Mouse (Mus musculus) liver, postnatal 0 days (tissue): ENCODE data around the gene Leo1. TPM values are rescaled to one million over a fixed set of nuclear protein-coding genes. Genes with fewer than 3 reads are reported as not detected.

ENCODE experiments used
- ATAC-seq: fragments of 200-750 bp; cut with Nextera tagmentation; 2 replicates; pipeline ENCODE4 v1.8.0; 2017; ENCODE audit warnings: mild to moderate bottlenecking, moderate library complexity
- DNase-seq: peaks from one replicate; pipeline ENCODE4 v3.0.0-alpha.2; 2016
- H3K27ac ChIP-seq: fragments of 300-500 bp; sonication (generic); 2 replicates; pipeline ENCODE4 v1.5.1; 2014; ENCODE audit warnings: antibody characterized with exemption, moderate library complexity, mild to moderate bottlenecking, low read depth
- H3K27me3 ChIP-seq: fragments of 300-500 bp; sonication (generic); 2 replicates; pipeline ENCODE4 v1.6.1; 2014; ENCODE audit warnings: low read length, control low read depth, mixed read lengths; ENCODE audit not compliant: insufficient read depth
- H3K36me3 ChIP-seq: fragments of 300-500 bp; sonication (generic); replicated peaks from 2 replicates; pipeline ENCODE4 v1.6.1; 2014; ENCODE audit warnings: mild to moderate bottlenecking, control low read depth, low read length, moderate library complexity, mixed read lengths; ENCODE audit not compliant: insufficient read depth
- H3K4me1 ChIP-seq: fragments of 300-500 bp; sonication (generic); 2 replicates; pipeline ENCODE4 v1.6.1; 2014; ENCODE audit warnings: antibody characterized with exemption, mild to moderate bottlenecking, control low read depth; ENCODE audit not compliant: insufficient read depth
- H3K4me2 ChIP-seq: fragments of 300-500 bp; sonication (generic); 2 replicates; pipeline ENCODE4 v1.6.1; 2014; ENCODE audit warnings: low read depth, mild to moderate bottlenecking, low read length, moderate library complexity, mixed read lengths
- H3K4me3 ChIP-seq: fragments of 300-500 bp; sonication (generic); 2 replicates; pipeline ENCODE4 v1.5.1; 2014; ENCODE audit warnings: low read depth, low read length
- H3K9ac ChIP-seq: fragments of 300-500 bp; sonication (generic); replicated peaks from 2 replicates; pipeline ENCODE4 v1.6.1; 2014; ENCODE audit warnings: mild to moderate bottlenecking, moderate library complexity
- H3K9me3 ChIP-seq: fragments of 300-500 bp; sonication (generic); 2 replicates; pipeline ENCODE4 v1.6.1; 2016; ENCODE audit warnings: mild to moderate bottlenecking, control low read depth, low read length, mixed read lengths
- CTCF ChIP-seq: sonication (generic); IDR thresholded peaks from 2 replicates; pipeline ENCODE4 v1.5.1; 2016; ENCODE audit warnings: antibody characterized with exemption, low read depth
- EP300 ChIP-seq: IDR thresholded peaks from 2 replicates; pipeline ENCODE4 v1.6.1; 2016; ENCODE audit warnings: antibody characterized with exemption, low read depth, mild to moderate bottlenecking
- whole genome bisulfite sequencing: fragments of 180-500 bp; shearing (Covaris S2); extraction: QIAGEN DNeasy Blood & Tissue Kit; methylation state at CpG from one replicate; pipeline ENCODE4 v1.1.7; 2014; ENCODE audit not compliant: insufficient replicate concordance; 5-methylcytosine and 5-hydroxymethylcytosine counted together
- polyA plus RNA-seq: library from polyadenylated mRNA; unstranded; fragments of >200 nt; fragmentation: Nextera tagmentation; extraction: Ambion mirVana; gene quantifications from 2 replicates; pipeline ENCODE4 v1.2.1, GENCODE M21; 2015

The Leo1 gene
- polyA plus RNA-seq, 1 experiment from 2014 or later: 11.3 TPM

DNA sequence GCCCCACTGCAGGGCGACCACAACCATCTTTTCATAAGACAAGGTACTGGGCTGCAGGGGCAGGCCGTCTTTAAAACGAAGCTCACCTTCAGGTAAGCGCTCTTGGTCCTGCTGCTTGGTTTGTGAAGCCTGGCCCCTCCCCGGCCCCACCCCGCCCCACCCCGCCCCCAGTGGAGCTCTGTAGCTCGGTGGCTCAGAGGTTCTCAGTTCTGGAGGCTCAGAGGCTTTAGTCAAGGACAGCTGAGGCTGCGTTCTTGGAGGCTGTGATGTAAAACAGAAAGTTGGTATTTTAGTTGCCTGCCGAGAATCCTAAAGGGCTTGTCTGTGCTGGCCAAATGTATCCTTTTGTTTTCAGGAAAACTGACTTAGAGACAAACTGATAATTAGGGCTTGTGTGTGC, 14.4 kb downstream of the Leo1 start:
- Histone ChIP-seq H3K4me2 (no peak overlapping the region), H3K27ac (no peak overlapping the region), H3K36me3 (peaks cover 72% of the 10 kb centered on the region), H3K4me1 (no peaks in the 10 kb centered on the region), H3K27me3 (no peaks in the 10 kb centered on the region), H3K9me3 (no peaks in the 10 kb centered on the region), H3K9ac (no peak overlapping the region), H3K4me3 (no peak overlapping the region)
- TF ChIP-seq EP300: no peak
- TF ChIP-seq CTCF: no peak
- ATAC-seq (no peak), DNase-seq (no peak)
- 81% methylated on average over 10 of the region's 10 CpGs for WGBS

DNA sequence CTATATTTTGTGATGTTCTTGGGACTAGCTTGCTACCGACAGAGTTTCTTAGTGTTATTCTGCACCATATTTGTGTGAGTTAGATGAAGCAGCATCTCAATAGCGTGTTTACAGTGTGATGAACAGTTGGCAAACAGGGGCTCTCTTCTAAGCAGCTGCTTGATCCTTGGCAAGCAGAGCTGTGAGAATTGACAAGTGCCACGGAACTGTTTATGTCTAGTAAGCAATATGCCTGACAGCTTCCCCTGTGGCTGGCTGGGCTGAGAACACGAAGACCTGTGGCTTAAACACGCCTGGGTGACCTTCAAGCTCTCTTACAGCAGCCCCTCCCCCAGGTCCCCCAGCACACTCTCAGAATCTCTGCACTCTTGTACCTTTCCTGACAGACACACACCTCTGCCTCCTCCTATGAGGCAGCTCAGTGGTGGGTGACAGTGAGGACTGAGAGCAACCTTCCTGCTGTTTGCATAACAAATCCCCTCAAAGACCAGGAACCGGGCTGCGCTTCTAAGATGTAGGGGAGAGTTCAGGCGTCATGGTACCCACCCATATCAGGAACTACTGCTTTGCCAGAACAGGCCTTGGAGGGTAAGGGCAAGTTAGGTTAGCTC, 21.8 kb downstream of the Leo1 start:
- WGBS: 86% methylated on average over 8 of the region's 8 CpGs
- Histone ChIP-seq H3K4me3 (no peak overlapping the region), H3K36me3 (peaks cover 61% of the 10 kb centered on the region), H3K27ac (no peak overlapping the region), H3K9me3 (no peaks in the 10 kb centered on the region), H3K9ac (no peak overlapping the region), H3K4me2 (no peak overlapping the region), H3K4me1 (no peaks in the 10 kb centered on the region), H3K27me3 (no peaks in the 10 kb centered on the region)
- no peak for TF ChIP-seq CTCF
- no peak for TF ChIP-seq EP300
- ATAC-seq (no peak), DNase-seq (no peak)

DNA sequence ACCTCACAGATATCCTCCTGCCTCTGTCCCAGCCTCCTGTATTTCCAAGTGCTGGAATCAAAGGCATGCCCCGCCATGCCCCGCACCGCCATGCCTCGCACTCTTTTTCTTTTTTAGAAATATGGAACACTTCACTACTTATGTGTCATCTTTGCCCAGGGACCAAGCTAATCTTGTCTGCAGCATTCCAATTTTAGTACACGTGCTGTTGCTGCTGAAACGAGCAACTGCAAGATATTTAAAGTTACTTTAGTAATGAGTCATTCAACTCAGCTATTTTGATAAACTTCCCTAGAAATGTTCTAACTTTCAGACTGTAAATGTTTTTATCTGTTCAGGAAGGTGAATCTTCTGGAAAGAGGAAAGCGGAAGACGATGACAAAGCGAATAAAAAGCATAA, 24.5 kb downstream of the Leo1 start:
- Histone ChIP-seq H3K9ac (no peak overlapping the region), H3K36me3 (peaks cover 40% of the 10 kb centered on the region), H3K9me3 (no peaks in the 10 kb centered on the region), H3K4me1 (no peaks in the 10 kb centered on the region), H3K4me2 (no peak overlapping the region), H3K4me3 (no peak overlapping the region), H3K27ac (no peak overlapping the region), H3K27me3 (no peaks in the 10 kb centered on the region)
- no peak for ATAC-seq
- no peak for DNase-seq
- WGBS: 79% methylated on average over 9 of the region's 9 CpGs
- TF ChIP-seq EP300: no peak
- TF ChIP-seq CTCF: no peak

DNA sequence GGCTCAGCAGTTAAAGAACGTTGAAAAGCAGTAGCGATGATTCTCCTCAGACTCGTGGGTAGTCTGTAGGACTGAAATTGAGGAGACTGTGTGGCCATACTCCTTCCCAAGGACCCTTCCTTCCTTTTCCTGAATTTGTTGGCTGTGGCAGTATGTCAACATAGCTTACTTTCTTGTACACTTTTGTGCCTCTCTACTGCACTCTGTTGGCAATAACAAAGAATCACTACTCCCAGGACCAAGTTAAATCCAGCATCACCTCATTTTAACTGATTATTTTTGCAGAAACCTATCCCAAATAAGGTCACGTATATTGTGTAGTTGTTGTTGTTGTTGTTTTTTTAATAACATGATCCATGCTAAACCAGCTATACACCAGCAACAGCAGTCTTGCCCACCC, 25.3 kb downstream of the Leo1 start:
- H3K4me2 ChIP-seq: no peak overlapping the region
- H3K9ac ChIP-seq: no peak overlapping the region
- no peak overlapping the region for H3K27ac ChIP-seq
- no peaks in the 10 kb centered on the region for H3K27me3 ChIP-seq
- H3K4me3 ChIP-seq: no peak overlapping the region
- H3K9me3 ChIP-seq: no peaks in the 10 kb centered on the region
- H3K36me3 ChIP-seq: peaks cover 32% of the 10 kb centered on the region
- H3K4me1 ChIP-seq: no peaks in the 10 kb centered on the region
- ATAC-seq: no peak
- 77% methylated on average over 4 of the region's 4 CpGs for WGBS
- no peak for DNase-seq
- TF ChIP-seq EP300: no peak
- peak; percentile 39 for TF ChIP-seq CTCF

DNA sequence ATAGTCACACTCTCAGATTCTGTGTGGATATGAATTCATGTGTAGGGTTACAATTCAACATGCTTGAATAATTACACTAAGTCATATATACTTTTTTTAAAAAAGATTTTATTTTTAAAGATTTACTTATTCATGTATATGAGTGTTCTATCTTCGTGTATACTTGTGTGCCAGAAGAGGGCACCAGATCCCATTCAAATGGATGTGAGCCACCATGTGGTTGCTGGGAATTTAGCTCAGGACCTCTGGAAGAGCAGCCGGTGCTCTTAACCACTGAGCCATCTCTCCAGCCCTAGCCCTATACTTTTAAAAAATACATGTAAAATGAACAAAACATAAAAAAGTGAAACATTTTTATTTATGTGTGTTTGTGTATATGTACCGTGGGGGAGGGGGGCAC, 26.3 kb downstream of the Leo1 start:
- whole genome bisulfite sequencing: 87% methylated on average over 3 of the region's 3 CpGs
- Histone ChIP-seq H3K4me2 (no peak overlapping the region), H3K9ac (no peak overlapping the region), H3K4me3 (no peak overlapping the region), H3K36me3 (peaks cover 24% of the 10 kb centered on the region; the same call in 1 of the 2 replicates), H3K4me1 (no peaks in the 10 kb centered on the region), H3K9me3 (no peaks in the 10 kb centered on the region), H3K27ac (no peak overlapping the region), H3K27me3 (no peaks in the 10 kb centered on the region)
- no peak for TF ChIP-seq EP300
- no peak for ATAC-seq
- DNase-seq: no peak

DNA sequence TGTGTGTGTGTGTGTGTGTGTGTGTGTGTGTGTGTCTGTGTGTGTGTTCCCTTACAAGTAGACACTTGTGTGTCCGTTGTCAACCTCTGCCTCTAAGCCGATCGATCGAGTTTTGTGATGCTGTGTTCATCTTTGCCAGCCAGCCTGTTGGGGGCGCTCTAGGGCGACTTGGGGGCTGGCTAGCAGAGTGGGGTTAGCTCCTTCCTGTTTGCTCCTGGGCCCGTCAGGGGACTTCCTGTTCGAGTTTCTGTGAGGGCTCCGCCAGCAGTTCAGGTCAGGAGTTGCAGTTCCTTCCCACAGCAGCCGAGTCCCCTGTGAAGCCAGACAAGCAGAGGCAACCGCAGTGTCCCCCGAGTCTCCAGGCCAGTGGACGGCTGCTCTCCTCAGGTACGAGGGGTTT, 27.0 kb downstream of the Leo1 start:
- H3K27ac ChIP-seq: no peak overlapping the region
- DNase-seq (peak; percentile 40), ATAC-seq (peak; percentile 29)
- TF ChIP-seq CTCF (peak; percentile 43), EP300 (no peak)
- no peaks in the 10 kb centered on the region for H3K27me3 ChIP-seq
- WGBS: 78% methylated on average over 14 of the region's 14 CpGs
- no peaks in the 10 kb centered on the region for H3K9me3 ChIP-seq
- H3K4me2 ChIP-seq: no peak overlapping the region
- no peaks in the 10 kb centered on the region for H3K4me1 ChIP-seq
- H3K36me3 ChIP-seq: peaks cover 19% of the 10 kb centered on the region; the same call in 1 of the 2 replicates
- no peak overlapping the region for H3K9ac ChIP-seq
- H3K4me3 ChIP-seq: no peak overlapping the region

DNA sequence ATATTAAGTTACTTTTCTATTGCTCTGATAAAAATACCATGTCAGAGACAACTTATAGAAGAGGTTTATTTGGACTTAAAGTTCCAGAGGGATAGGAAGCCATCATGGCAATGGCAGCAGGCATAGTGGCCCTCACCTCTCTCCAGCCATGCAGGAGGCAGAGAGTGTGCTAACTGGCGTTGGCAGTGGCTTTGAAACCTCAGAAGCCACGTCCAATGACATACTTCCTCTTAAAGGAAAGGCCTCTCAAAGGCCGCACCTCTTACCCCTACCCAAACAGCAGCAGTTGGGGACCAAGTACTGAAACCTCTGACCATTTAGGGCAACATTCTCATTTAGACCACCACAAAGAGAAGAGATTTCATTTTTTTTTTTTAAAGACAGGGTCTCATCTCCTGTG, 35.9 kb downstream of the Leo1 start:
- TF ChIP-seq CTCF: no peak
- TF ChIP-seq EP300: no peak
- 36% methylated on average over 3 of the region's 3 CpGs for WGBS

More for the DNA sequence above, 35.9 kb downstream of the Leo1 start:
- no peaks in the 10 kb centered on the region; the same call in 1 of the 2 replicates for H3K36me3 ChIP-seq
- H3K9ac ChIP-seq: no peak overlapping the region
- H3K27ac ChIP-seq: no peak overlapping the region
- no peak for DNase-seq
- ATAC-seq: no peak
- no peaks in the 10 kb centered on the region for H3K4me1 ChIP-seq
- H3K27me3 ChIP-seq: no peaks in the 10 kb centered on the region
- no peak overlapping the region for H3K4me3 ChIP-seq
- H3K4me2 ChIP-seq: no peak overlapping the region
- H3K9me3 ChIP-seq: no peaks in the 10 kb centered on the region
